Mouse (Mus musculus) cerebellum, adult 9-11 months (tissue): Measurements from ENCODE around the gene Pak2.
"Not testable (repeated sequence)": the region's sequence is repeated elsewhere in the genome, so short reads cannot be mapped to it uniquely, and the experiment has no call there.

ENCODE experiments used
- DNase-seq: peaks from one replicate; pipeline ENCODE4 v3.0.0; 2022

The Pak2 gene

GRCm38 (mm10) chr16:32078991-32079511, at the start of gene Pak2:
Gene Pak2 (minus strand): TSS chr16:32079342.
- DNase-seq = peak; percentile 88

- no peak for DNase-seq
Measured at GRCm38 (mm10) chr16:32127046-32127445, 47.9 kb upstream of the Pak2 start.

- DNase-seq = no peak
Measured at GRCm38 (mm10) chr16:32125364-32125763, 46.2 kb upstream of the Pak2 start.

DNA sequence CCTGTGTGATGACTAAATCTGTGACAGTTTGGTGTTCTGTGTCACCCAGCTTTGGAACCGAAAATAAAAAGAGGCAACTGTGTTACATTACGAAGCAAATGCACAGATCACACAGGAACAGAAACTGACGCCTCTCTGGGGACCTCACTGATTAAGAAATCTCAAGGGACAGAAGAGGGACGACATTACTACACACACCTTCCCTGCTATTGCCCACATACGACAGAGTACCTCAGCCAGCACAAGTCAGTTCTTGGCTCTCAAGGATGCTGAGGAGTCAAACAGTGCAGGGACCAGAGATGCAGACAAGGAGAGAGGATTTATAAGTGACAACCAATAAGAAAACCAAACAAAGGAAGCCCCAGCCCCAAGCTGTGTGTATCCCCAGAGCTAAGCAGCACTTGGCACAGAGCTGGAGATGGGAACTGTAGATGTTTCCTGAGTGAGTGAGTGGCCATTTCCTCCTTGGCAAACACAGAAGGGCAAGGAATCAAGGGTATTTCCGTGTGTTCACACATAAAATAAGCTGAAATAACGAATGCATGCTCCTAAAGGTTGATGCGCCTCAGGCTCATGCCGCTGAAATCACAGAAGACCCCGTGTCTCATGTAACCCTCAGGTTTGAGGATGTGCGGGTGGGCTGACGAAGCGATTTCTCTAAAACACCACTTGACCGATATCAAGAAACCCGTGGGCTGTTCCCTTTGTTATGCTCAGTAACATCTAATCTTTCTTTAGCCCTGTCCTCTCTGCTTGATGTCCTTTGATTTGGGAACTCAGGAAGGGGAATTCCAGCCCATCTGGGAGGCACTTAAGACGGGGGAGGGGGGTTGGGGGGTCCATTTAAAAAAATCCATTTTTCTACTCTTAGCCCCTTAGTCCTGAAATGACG, 45.5 kb upstream of the Pak2 start:
- DNase-seq = no peak

- no peak for DNase-seq
Measured at GRCm38 (mm10) chr16:32124020-32124419, 44.9 kb upstream of the Pak2 start.

GRCm38 (mm10) chr16:32120454-32120853, 41.3 kb upstream of the Pak2 start:
- DNase-seq = no peak

DNA sequence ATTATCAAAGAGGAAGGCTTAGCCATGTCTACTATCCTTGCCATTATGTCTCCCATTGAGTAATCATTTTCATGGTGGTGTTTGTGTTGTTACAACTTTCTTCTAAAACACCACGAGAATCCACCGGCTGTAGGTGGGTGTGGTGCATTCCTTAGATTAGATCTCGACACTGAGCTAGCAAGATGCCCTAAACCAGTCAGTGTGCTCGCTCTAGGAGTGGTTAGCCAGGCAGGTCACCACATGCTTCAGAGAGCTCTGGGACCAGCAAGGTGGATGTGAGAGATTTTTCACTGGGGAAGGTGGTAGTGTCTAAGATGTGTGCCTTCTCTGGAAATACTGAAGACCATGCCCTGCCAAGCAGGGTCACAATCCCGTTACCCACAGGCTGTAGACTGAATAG, 37.0 kb upstream of the Pak2 start:
- DNase-seq = no peak

- DNase-seq = no peak
Measured at GRCm38 (mm10) chr16:32115781-32116180, 36.6 kb upstream of the Pak2 start.

DNA sequence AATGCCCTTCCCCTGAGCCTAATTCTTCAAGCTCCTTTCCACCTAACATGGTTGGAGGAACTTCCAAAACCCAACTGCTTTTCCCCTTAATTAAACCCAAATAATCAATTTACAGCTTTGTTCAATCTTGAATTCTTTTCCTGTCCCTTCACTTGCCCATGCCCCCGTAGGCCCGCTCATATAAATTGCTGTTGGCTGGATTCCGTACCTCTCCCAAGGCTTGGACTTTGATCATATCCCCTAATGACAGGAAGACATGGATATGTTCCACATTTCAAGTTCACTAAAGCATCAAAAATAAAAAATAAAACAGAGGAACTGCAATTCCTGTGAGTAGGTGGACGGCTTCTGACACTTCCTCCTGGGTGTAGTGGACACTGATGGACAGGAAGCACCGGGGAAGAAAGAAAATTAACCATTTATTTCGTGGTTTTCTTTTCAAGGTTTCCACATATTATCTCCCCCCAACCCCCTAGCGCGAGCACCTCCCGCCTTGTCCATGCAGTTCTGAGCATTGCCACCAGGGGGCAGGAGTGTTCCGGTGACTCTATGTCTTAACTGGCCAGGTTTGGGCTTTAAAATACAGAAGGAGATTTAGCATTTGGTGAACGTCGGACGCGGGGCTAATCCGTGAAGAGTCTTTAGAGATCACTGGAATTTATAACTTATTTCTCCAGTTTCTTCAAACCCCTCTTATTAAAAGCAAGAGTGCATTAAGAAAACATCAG, 36.0 kb upstream of the Pak2 start:
- DNase-seq = peak; percentile 71

DNA sequence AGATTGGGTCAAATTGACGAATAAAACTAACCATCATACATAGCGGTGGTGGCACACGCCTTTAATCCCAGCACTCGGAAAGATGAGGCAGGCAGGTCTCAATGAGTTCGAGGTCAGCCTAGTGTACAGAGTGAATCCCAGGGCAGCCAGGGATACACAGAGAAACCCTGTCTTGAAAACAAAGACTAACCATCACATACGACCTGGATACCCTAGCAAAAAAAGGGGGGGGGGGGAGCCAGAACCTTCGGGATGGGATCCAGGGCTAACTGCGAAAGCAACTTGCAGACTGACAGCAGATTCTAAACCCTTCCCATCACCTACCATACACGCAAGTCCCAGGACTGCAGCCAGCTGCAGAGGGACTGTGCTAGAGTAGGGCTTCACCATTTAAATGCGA, 35.3 kb upstream of the Pak2 start:
- DNase-seq = no peak

DNA sequence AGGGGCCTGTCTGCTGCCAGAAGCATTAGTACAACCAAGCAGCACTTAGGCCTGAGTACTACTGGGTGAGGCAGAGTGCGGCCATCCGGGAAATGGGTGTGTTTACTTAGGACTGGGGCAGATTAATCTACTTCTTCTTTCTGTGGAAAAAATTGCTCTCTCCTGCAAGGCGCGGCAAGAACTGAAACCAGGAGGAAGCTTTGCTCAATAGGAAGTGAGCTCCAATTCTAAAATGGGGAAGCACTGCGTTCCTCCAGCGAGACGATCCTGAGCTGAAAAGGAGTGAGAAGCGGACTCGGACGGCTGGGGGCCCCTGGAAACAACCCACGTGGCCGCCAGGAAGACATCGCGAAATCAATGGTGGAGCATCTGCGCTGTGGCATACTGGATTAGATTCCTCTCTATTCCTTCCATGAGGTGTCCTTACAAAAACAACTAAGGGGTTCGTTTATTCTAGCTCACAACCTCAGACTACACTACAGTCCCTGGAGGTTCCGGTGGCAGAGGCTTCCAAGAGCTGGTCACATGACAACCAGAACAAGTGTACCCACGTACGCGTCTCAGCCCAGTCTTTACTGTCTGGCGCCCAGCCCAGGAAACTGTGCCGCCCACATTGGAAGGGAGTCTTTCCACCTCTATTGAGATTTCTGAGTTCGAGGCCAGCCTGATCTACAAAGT, 34.5 kb upstream of the Pak2 start:
- DNase-seq = no peak

GRCm38 (mm10) chr16:32110951-32111699, 32.0 kb upstream of the Pak2 start:
- DNase-seq = no peak

- DNase-seq = no peak
Measured at GRCm38 (mm10) chr16:32108578-32108977, 29.4 kb upstream of the Pak2 start.

DNA sequence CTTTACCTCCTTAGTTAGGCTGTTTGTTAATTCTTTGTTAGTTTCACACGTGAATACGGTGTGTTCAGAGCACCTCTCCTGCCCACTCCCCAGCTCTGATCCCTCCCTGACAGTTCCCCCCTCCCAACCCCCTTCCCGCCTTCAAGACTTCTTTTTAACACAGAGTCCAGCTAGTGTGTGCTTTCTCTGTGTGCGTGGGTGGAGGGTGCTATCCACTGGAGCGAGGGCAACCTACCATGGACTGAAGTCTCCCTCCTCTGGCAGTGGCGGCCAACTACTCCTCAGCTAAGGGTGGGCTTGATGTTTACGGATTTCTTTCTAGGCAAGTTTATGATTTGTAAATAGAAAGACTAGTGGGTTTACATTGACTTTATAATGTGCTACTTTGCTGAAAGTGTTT, 29.0 kb upstream of the Pak2 start:
- no peak for DNase-seq

GRCm38 (mm10) chr16:32107342-32108045, 28.4 kb upstream of the Pak2 start:
- DNase-seq = no peak

- DNase-seq = no peak
Measured at GRCm38 (mm10) chr16:32105698-32106097, 26.6 kb upstream of the Pak2 start.

DNA sequence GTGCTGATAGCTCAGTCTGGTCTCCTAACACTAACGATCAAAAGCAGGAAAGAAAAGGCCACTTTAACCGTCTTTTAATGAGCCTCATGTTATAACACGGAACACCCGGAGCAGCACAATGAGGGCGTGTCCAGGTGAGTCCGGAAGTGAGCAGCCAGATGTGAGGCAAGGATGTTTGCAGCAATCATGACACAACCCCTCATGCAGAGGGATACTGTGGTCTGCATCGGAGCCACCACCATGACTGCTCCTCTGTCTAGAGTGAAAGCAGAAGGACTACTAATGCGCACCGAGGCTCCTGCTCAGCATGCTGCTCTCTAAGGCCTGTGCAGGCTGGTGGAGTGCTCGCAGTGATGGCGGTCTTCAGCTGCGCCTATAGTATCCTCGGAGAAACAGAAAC, 23.2 kb upstream of the Pak2 start:
- DNase-seq = no peak

DNA sequence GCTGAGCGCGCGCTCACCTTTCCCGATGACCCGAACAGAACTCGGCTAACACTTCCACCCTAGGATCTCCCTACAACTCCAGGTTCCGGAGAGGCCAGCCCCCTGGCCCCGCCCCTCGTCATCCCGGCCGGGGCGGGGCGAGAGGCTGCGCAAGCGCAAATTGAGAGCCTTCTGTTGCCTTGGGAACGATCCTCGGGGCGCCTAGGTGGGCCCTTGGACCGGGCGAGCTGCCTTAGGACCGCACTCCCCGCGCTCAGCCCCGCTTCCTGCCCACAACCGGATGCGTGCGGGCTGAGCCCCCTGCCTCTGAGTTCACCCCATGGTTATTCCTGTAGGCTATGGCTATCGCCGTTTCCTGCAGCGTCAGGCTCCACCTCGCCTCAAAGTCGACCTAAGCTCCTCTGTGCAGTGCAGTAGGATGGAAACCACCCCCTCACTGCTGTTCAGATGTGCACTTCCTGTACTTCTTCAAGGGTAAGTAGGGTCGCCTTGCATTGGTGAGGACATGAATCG, 20.6 kb upstream of the Pak2 start, which contains the start of the genes Pigx and Cep19:
Gene Pigx, minus strand, starts transcription at position 103 of the 513 bp plus-strand sequence.
Gene Cep19, plus strand, starts transcription at position 163 of the 513 bp plus-strand sequence.
- peak; percentile 91 for DNase-seq

- DNase-seq = no peak
Measured at GRCm38 (mm10) chr16:32098897-32099637, 19.9 kb upstream of the Pak2 start.

GRCm38 (mm10) chr16:32097757-32098156, 18.6 kb upstream of the Pak2 start:
- DNase-seq = not testable (repeated sequence)

DNA sequence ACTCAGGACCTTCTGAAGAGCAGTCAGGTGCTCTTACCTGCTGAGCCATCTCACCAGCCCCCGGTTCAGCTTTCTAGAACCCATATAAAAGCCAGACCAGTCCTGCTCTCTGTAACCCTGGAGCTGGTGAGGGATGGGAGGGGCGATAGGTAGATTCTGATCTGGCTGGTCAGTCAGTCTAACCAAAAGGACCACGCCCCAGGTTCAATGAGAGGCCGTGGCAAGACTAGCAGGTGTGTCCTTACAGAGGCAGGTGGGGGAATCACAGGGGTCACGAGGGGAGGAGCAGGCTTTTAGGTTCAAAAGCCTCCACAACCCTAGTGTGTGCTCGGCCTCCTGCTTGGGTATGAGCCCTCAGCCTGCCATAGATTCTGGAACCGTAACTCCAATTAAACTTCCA, 12.3 kb upstream of the Pak2 start:
- DNase-seq = no peak
